Mouse (Mus musculus) lung, adult 2 months (tissue): ENCODE results near the gene Rnf43.

Source experiments
- CTCF ChIP-seq: fragments of 200-500 bp; IDR thresholded peaks from 2 replicates; pipeline ENCODE4 v1.5.1; 2011; ENCODE audit warnings: mild to moderate bottlenecking, low read length, control low read depth; ENCODE audit not compliant: insufficient read depth
- POLR2A ChIP-seq: fragments of 200-500 bp; IDR thresholded peaks from 2 replicates; pipeline ENCODE4 v1.6.1; 2011; ENCODE audit warnings: low read depth, mild to moderate bottlenecking, control low read depth, low read length, borderline replicate concordance; ENCODE audit errors: extremely low read depth

DNA sequence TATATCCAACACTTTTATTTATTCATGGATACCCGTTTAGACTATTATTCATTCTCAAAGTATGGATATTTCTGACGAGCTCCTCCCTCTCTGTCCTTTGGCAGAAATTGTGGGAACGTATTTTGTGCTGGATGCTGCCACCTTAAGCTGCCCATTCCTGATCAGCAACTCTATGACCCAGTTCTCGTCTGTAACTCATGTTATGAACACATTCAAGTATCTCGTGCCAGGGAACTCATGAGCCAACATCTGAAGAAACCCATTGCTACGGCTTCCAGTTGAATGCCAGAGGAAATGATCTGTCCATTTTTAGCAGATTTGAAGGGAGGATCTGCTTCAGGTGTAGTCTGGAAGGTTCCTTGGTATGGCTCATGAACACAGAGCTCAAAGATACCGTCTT, 48.5 kb upstream of the Rnf43 start:
- no peak for TF ChIP-seq CTCF
- no peak for TF ChIP-seq POLR2A
